Mouse (Mus musculus): ENCODE results near the gene Cdcp2. TPM values are rescaled to one million over a fixed set of nuclear protein-coding genes. Genes with fewer than 3 reads are reported as not detected.

Gene Cdcp2
- polyA plus RNA-seq, 1 experiment from 2014 or later = not detected

DNA sequence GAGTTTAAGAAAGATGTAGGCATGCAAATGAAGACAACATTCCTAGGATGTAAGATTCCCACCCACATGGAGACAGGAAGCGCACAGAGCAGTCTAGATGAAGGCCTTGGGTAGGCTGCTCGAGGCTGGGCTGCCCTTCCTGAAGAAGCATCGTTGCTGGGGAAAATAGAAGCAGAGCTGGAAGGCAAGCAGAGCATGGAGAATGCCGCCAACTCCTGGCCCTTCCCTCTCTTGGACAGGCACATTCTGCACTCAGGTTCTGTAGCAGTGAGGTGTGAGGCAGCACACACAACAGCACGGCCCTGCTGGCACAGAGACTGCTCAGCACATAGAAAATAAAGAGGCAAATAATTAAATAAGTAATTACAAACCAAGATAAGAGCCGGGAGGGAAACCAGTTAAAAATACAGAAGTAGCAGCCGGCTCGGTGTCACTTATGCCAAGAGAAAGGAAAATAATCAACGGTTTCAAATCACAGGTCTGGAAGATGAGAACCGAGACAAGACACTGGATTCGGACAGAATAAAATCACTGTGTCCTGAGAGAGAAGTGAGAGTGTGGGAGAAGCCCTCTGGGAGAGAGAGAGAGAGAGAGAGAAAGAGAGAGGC is 62.6 kb downstream of the Cdcp2 start:
- Histone ChIP-seq H3K27ac (ENCODE audit: low read depth, low read length) (no peak overlapping the region), H3K36me3 (ENCODE audit: control insufficient read depth, insufficient read depth, low read length) (peaks cover 12% of the 10 kb centered on the region), H3K4me1 (ENCODE audit: control insufficient read depth, insufficient read depth, low read length) (no peaks in the 10 kb centered on the region), H3K4me2 (ENCODE audit: low read depth, low read length) (no peak overlapping the region), H3K4me3 (ENCODE audit: low read depth, low read length) (no peak overlapping the region), H3K27me3 (ENCODE audit: control insufficient read depth, insufficient read depth, low read length) (no peaks in the 10 kb centered on the region), H3K9me3 (ENCODE audit: control insufficient read depth, low read length) (no peaks in the 10 kb centered on the region), H3K9ac (replicated peaks; ENCODE audit: low read depth, low read length) (no peak overlapping the region)
- ATAC-seq (ENCODE audit: low read depth) = no peak
- WGBS = 93% methylated on average over 11 of the region's 11 CpGs

- 94% methylated on average over 8 of the region's 8 CpGs for WGBS
- Histone ChIP-seq H3K4me1 (ENCODE audit: control insufficient read depth, insufficient read depth, low read length) (no peaks in the 10 kb centered on the region), H3K4me2 (ENCODE audit: low read depth, low read length) (no peak overlapping the region), H3K36me3 (ENCODE audit: control insufficient read depth, insufficient read depth, low read length) (peaks cover 12% of the 10 kb centered on the region), H3K9me3 (ENCODE audit: control insufficient read depth, low read length) (no peaks in the 10 kb centered on the region), H3K4me3 (ENCODE audit: low read depth, low read length) (no peak overlapping the region), H3K27ac (ENCODE audit: low read depth, low read length) (no peak overlapping the region), H3K27me3 (ENCODE audit: control insufficient read depth, insufficient read depth, low read length) (no peaks in the 10 kb centered on the region), H3K9ac (replicated peaks; ENCODE audit: low read depth, low read length) (no peak overlapping the region)
- ATAC-seq (ENCODE audit: low read depth) = no peak
These were observed 63.5 kb downstream of the Cdcp2 start for GRCm38 (mm10) chr4:107160181-107160580.

Other genes with a start within 250 kb of the Cdcp2 start
- gene Ssbp3, start 186.2 kb upstream of the Cdcp2 start, polyA plus RNA-seq (2014; fragmentation: Nextera tagmentation; extraction: Ambion mirVana) = 106 and 112 TPM in 2 replicates
- gene Mrpl37, start 30.0 kb upstream of the Cdcp2 start, polyA plus RNA-seq (2014; fragmentation: Nextera tagmentation; extraction: Ambion mirVana) = 90.9 and 94.3 TPM in 2 replicates
- 2.7 and 4.8 TPM in 2 replicates for gene Cyb5rl, start 29.9 kb upstream of the Cdcp2 start, polyA plus RNA-seq (2014; fragmentation: Nextera tagmentation; extraction: Ambion mirVana)
- 399 and 419 TPM in 2 replicates for gene Tmem59, start 81.5 kb downstream of the Cdcp2 start, polyA plus RNA-seq (2014; fragmentation: Nextera tagmentation; extraction: Ambion mirVana)
- 22.7 and 56.4 TPM in 2 replicates for gene Tceanc2, start 82.2 kb downstream of the Cdcp2 start, polyA plus RNA-seq (2014; fragmentation: Nextera tagmentation; extraction: Ambion mirVana)
- gene Ldlrad1, start 112.3 kb downstream of the Cdcp2 start, polyA plus RNA-seq (2014; fragmentation: Nextera tagmentation; extraction: Ambion mirVana) = not detected in 2 replicates
- gene Lrrc42, start 156.6 kb downstream of the Cdcp2 start, polyA plus RNA-seq (2014; fragmentation: Nextera tagmentation; extraction: Ambion mirVana) = 56.0 and 57.7 TPM in 2 replicates
- gene Hspb11, start 156.7 kb downstream of the Cdcp2 start, polyA plus RNA-seq (2014; fragmentation: Nextera tagmentation; extraction: Ambion mirVana) = 45.2 and 45.3 TPM in 2 replicates
- not detected in 2 replicates for gene Dio1, start 210.3 kb downstream of the Cdcp2 start, polyA plus RNA-seq (2014; fragmentation: Nextera tagmentation; extraction: Ambion mirVana)
- 68.3 and 70.5 TPM in 2 replicates for gene Yipf1, start 217.5 kb downstream of the Cdcp2 start, polyA plus RNA-seq (2014; fragmentation: Nextera tagmentation; extraction: Ambion mirVana)